Mouse (Mus musculus) lung, postnatal 36 days (tissue): ENCODE results near the gene Taf6.
A peak's percentile ranks its signal among the peaks of the same experiment; 100 is the strongest.

Experiments used
- DNase-seq: peaks from one replicate; pipeline ENCODE4 v3.0.0; 2022; ENCODE audit warnings: mixed read lengths

Gene Taf6

DNA sequence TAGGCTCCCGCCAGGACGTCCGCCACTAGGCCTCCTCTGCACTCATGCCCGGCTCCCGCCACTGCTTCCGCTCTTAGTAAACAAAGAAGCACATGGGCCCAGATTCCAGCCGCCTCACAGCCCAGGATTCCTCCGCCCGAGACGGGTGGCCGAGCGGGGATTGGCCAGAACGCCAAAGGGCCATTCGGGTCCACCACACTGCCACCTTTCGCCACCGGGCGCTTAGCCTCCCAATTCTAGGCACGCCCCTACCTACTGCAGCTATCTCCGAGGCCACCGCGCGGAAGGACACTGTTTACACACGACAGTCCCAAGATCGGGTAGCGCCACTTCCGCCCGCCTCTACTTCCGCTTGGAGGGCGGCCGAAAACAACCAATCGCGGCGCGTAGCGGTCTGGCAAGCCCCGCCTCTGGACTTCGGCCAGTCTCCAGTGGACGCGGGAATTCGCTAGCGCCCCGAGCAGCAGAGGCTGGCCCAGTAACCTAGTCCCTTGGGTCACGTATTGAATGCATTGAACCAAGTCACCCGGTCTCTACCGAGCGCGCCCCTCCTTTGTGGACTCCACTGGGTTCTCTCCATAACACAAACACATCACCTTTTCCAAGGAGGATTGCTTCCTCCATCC is 16.2 kb downstream of the Taf6 start:
- peak; percentile 97 for DNase-seq

DNA sequence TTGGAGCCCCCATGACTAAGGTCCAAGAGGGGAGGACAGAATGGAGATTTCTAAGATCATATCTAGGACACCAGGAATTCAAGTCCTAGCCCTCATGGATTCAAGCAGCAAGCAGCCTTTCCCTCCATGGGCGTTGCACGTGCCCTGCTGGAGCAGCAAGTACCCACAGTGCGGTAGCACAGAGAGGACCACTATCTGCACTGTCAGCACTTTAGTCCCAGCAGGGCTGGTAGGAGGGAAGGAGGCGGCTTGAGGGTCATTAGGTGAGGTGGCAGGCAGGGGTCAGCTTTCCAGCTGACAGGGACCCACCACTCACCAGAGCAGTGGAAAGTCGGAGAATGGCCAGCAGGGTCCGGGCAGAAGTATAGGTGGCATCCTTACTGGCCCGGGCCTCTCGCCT is 21.7 kb downstream of the Taf6 start:
- no peak for DNase-seq

DNA sequence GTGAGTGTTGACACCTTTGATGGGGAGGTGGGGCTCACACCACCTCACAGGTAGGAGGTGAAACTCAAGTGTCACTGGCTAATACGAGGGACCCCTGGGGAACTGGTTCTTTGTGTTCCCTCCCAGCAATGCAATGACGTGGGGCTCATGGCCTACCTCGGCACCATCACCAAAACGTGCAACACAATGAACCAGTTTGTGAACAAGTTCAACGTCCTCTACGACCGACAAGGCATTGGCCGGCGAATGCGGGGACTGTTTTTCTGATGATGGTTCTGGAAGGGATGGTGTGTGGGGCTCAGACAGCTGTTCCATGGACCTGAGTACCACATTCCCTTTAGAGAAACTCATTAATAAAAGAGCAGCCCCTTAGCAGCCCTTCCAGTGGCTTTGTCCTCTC is 23.6 kb downstream of the Taf6 start:
- DNase-seq: no peak

DNA sequence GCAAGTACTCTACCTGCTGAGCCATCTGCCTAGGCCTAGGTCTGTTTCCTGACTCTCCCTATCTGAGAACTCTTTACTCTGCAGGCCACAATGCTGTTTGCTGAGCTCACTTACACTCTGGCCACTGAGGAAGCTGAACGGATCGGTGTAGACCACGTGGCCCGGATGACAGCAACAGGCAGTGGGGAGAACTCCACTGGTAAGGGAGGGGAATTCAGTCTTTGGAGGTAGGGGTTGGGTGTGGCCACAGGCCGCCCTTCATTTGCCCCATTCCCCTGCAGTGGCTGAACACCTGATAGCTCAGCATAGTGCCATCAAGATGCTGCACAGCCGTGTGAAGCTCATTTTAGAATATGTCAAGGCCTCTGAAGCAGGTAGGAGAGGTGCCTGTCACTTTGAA is 24.2 kb downstream of the Taf6 start:
- no peak for DNase-seq

DNA sequence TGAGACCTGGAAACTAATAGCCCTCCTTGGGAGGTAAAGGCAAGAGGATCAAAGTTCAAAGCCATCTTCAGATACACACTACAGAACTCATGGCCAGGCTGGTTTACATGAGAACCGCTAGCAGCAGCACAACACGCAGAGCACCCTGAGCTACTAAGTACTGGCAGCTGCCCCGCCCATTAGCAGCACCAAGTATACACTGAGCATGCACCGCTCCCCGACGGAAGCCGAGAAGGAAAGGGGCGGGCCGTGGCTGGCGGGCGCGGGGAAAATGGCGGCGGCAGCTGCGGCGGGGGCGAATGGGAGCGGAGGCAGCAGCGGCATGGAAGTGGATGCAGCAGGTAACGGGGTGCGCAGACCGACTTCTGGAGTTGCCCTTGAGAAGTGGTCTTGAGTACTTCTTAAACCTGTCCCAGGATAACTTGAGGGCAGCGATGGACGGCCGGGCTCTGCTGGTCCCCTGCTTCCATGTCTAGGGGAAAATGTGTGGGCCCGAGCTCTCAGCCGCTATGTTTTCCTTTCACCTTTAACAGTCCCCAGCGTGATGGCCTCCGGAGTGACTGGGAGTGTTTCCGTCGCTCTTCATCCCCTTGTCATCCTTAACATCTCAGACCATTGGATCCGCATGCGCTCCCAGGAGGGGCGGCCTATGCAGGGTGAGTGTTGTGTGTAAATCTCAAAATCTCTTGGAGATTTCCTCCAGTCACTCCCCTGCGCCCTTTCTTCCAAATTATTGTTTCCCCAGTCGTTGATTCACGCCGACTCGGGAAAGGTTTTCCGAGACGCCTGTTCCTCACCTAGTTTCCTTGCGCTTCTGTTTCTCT is 26.2 kb downstream of the Taf6 start, which contains the start of gene Cops6:
Gene Cops6 (plus strand): TSS at position 230 of the 824 bp plus-strand sequence.
- DNase-seq: peak; percentile 97

DNA sequence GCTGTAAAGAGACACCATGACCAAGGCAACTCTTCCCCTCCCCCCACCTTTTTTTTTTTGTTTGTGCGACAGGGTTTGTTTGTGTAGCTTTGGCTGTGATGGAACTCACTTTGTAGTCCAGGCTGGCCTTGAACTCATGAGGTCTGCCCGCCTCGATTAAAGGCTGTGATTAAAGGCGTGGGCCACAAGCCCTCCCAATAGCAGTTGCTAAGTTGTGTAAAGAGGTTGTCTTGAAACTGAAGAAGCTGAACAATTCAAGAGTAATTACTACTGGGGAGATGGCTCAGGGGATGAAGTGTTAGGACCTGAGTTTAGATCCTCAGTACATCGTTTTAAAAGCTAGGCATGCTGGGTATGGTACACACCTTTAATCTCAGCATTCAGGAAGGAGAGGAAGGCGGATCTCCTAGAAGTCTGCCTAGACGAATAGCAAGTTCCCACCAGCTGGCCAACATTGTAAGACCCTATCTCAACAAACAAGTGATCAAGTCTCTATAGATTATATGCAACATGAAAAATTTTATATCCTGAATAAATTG is 27.0 kb downstream of the Taf6 start:
- DNase-seq: no peak

DNA sequence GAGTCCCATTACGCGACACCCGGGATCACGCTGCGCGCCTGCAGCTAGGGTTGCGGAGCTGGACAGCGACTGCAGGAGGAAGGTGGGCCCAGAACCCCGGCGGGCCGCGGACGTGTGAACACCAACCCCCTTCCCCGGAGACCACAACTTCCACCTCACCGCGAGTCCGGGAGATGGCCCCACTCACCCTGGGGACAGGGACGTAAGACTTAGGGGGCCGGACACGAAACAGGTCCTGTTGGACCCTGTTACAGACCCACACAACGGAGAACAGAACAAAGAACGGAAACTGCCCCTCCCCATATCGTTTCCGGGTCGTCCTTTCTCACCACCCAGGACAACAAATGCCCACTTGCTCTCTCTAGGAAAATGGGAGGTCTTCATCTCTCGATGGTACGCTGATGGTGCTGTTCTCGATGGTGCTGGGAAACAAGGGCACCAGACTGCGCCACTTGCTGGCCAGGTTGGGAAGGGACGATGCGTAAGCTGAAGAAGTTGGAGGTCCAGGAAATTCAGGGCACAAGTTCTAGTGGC is 31.7 kb downstream of the Taf6 start, which contains the start of gene Zfp113:
Gene Zfp113 (minus strand): TSS at position 302 of the 534 bp plus-strand sequence.
- peak; percentile 97 for DNase-seq

DNA sequence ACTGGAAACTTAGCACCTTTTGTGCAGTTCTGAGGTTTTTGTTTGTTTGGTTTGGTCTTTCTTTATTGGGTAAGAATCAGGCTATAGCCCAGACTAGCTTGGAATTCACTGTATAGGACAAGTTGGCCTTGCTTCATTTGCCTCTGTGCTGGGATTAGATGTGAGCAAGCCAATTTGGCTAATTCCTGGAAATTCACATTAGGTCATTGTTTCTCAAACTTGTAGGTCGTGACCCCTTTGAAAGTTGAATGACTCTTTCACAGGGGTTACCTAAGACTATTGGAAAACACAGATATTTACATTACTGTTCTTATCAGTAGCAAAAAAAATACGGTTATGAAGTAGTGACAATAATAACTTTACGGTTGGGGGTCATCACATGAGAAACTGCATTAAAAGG is 32.9 kb downstream of the Taf6 start:
- DNase-seq: no peak

DNA sequence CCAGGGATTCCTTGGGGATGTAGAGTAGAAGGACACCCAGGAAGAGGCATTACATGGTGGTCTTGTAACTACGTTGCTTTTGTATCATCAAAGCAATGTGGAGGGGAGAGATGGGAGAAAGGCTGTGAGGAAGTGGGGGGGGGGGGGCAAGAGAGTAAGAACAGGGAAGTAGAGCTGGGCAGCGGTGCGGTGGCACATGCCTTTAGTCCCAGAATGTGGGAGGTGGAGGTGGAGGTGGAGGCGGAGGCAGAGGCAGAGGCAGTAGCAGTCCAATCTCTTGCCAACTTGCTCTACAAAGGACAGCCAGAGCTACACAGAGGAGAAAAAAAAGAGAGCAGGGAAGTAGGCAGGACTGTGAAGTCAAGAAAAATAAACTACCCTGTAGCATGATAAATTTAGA is 48.7 kb downstream of the Taf6 start:
- no peak for DNase-seq

DNA sequence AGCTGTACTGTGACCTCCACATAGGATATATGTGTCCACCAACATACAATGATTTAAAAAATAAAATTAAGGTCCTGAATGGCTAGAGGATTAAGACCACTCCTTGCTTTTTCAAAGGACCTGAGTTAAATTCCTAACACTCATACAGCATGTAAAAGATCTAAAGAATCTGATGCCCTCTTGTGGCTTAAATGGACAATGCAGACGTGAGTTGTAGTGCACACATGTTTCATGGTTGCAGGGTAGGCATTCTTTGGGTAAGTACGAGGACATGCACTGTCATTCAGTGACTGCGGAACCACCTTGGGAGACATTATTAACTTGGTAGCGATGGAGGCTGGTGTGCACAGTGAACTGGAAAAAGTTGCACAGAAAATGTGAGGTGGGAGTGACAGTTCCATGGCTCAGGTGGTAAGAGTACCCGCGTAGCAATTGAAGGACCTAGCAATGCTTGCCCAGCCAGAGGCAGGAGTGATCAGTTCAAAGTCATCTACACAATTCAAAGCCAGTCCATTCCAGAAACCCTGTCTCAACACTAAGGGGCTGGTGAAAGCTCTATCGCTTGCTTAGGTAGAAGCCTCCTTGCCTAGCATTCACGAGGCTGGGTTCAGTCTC is 49.2 kb downstream of the Taf6 start:
- peak; percentile 79 for DNase-seq

DNA sequence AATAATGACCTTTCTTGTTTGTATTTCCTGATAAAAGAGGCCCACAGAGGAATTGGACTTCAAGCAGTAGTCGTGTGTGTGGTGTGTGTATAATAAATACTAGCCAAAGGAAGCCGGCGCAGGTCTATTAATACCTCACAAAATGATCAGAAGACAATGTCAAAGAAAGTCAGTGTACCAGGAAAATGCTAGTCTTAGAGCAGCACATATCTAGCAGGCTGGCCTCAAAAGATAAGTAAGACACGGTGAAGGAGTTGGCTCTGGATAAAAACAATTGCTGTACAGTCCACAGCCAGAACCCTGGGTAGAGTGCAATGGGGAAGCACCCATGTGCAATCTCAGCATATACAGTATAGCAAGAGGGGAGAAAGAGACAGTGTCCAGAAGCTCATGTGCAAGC is 50.0 kb downstream of the Taf6 start:
- DNase-seq: no peak

DNA sequence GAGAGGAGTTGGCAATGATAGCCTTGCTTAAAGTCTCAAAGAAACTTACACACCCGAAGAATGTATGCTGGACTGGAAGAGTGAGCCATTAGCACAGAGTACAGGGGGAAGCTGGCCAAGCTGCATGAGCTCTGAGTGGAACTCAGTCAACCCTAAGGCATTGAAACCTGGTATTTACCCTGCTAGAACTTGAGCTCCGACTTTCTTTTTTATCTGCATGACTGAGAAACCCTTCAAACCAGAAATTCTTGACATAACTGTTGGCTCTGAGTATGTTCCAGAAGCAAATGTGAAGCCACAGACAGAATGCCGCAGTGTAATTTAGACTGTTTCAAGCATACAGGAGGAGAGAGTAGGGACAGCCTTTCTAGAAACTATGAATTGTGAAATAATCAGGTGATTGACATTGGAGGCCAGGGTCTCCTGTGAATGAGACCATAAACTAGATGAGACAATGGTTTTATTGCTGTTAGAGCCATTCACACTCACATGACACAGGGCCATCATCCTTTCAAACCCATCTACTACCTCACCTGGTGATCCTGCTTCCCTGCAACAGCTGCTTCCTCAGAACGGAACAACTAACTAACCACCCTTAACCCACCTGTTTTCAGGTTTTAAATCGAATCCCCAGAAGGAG is 54.7 kb downstream of the Taf6 start:
- peak; percentile 32 for DNase-seq
